Mouse (Mus musculus) limb, embryonic 11.5 days (tissue): ENCODE measurements around the gene Tmtc4. TPM values are rescaled to one million over a fixed set of nuclear protein-coding genes. Genes with fewer than 3 reads are reported as not detected.

ENCODE experiments used
- ATAC-seq: fragments of 200-750 bp; cut with Nextera tagmentation; 2 replicates; pipeline ENCODE4 v1.8.0; 2017; ENCODE audit warnings: low read depth; ENCODE audit not compliant: insufficient number of reproducible peaks, low FRiP score, low TSS enrichment
- DNase-seq: peaks from one replicate; pipeline ENCODE4 v3.0.0-alpha.2; 2015; ENCODE audit warnings: low spot score
- H3K27ac ChIP-seq: fragments of 300-500 bp; sonication (generic); replicated peaks from 2 replicates; pipeline ENCODE4 v1.5.1; 2014; ENCODE audit warnings: low read depth, mild to moderate bottlenecking, low read length
- H3K27me3 ChIP-seq: fragments of 300-500 bp; sonication (generic); 2 replicates; pipeline ENCODE4 v1.6.1; 2014; ENCODE audit warnings: mild to moderate bottlenecking, low read length, mixed read lengths; ENCODE audit not compliant: control insufficient read depth, insufficient read depth
- H3K36me3 ChIP-seq: fragments of 300-500 bp; sonication (generic); 2 replicates; pipeline ENCODE4 v1.6.1; 2014; ENCODE audit warnings: mild to moderate bottlenecking, low read length, moderate library complexity, mixed read lengths; ENCODE audit not compliant: control insufficient read depth, insufficient read depth
- H3K4me1 ChIP-seq: fragments of 300-500 bp; sonication (generic); 2 replicates; pipeline ENCODE4 v1.6.1; 2014; ENCODE audit warnings: low read length, mixed read lengths; ENCODE audit not compliant: control insufficient read depth, insufficient read depth
- H3K4me2 ChIP-seq: fragments of 300-500 bp; sonication (generic); 2 replicates; pipeline ENCODE4 v1.6.1; 2014; ENCODE audit warnings: low read depth, mild to moderate bottlenecking, moderate library complexity; ENCODE audit not compliant: severe bottlenecking
- H3K4me3 ChIP-seq: fragments of 300-500 bp; sonication (generic); 2 replicates; pipeline ENCODE4 v1.5.1; 2014; ENCODE audit warnings: low read depth, low read length
- H3K9ac ChIP-seq: fragments of 300-500 bp; sonication (generic); 2 replicates; pipeline ENCODE4 v1.6.1; 2014; ENCODE audit warnings: mild to moderate bottlenecking, low read length
- H3K9me3 ChIP-seq: fragments of 300-500 bp; sonication (generic); 2 replicates; pipeline ENCODE4 v1.6.1; 2016; ENCODE audit warnings: low read length; ENCODE audit not compliant: control insufficient read depth
- WGBS: fragments of 180-500 bp; shearing (Covaris S2); extraction: QIAGEN DNeasy Blood & Tissue Kit; methylation state at CpG from one replicate; pipeline ENCODE4 v1.1.7; 2014; 5-methylcytosine and 5-hydroxymethylcytosine counted together
- polyA plus RNA-seq: library from polyadenylated mRNA; unstranded; fragments of >200 nt; fragmentation: Nextera tagmentation; extraction: Ambion mirVana; gene quantifications from 2 replicates; pipeline ENCODE4 v1.2.1, GENCODE M21; 2014

Gene Tmtc4
- polyA plus RNA-seq, 1 experiment from 2014 or later, result 31.7 TPM

DNA sequence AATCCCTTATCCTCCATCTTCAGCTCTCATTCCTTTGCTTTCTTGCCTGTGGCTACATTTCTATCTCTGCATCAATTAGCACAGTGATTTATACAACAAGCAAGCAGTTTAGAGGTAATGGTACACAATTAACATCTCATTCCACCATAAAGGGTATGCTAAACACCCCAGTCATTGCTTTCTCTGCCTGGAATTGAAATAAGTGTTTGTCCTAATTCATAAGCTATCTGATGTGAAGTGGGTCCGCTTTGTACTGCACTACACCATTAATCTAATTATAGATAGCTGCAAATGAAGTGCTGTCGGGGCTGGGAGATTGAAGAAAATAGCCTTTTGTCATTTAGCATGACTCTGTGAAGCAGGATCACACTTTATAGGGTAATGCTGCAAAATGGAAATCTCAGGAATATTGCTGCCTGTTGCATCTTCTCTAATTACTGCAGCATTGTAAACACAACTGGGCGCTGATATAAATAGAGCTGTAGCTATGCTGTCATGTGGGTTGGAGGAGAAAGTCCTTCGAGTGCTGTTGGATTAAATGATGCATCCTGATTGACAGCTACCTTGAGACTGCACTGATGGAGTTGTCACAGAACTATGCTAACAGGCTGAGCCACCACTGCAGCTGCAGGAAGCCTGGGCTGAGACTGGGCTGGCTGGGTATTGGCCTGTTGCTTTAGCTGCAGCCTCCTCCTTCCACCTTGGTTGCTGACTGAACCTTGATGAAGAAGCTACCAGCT is 111.8 kb downstream of the Tmtc4 start:
- Histone ChIP-seq H3K27ac (no peak overlapping the region), H3K9me3 (no peaks in the 10 kb centered on the region), H3K36me3 (no peaks in the 10 kb centered on the region), H3K4me2 (no peak overlapping the region), H3K4me1 (0 out of 2 replicates have a peak, but pooled peaks cover 10% of the 10 kb centered on the region), H3K27me3 (no peaks in the 10 kb centered on the region), H3K4me3 (no peak overlapping the region), H3K9ac (no peak overlapping the region)
- DNase-seq (no peak), ATAC-seq (no peak)
- WGBS, result 50% methylated on average over 4 of the region's 4 CpGs

DNA sequence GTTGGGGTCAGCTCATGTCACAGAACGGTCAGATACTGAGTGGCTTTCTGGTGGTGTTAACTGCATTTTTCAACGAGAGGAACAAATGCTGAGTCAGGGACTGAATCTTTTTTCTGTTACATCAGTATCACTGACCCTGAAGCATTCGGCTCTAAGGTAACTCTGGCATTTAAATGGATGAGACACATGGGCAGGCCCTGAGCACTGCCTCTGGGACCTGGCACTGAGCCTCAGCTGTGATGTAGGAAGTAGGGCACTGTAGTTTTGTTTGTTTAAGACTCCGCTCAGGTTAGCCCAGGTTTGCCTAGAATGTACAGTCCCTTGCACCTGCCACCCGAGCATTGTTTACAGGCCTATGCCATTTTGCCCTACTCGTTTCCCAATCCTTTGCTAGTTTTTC is 114.0 kb downstream of the Tmtc4 start:
- H3K9me3 ChIP-seq, result no peaks in the 10 kb centered on the region
- H3K27me3 ChIP-seq, result no peaks in the 10 kb centered on the region
- H3K4me2 ChIP-seq, result no peak overlapping the region
- H3K9ac ChIP-seq, result no peak overlapping the region
- 68% methylated on average over 6 of the region's 6 CpGs for WGBS
- H3K27ac ChIP-seq, result no peak overlapping the region
- H3K4me1 ChIP-seq, result 0 out of 2 replicates have a peak, but pooled peaks cover 8% of the 10 kb centered on the region
- H3K36me3 ChIP-seq, result no peaks in the 10 kb centered on the region
- no peak for DNase-seq
- ATAC-seq, result no peak
- H3K4me3 ChIP-seq, result no peak overlapping the region

Other genes with a start within 250 kb of the Tmtc4 start
- 8.5 and 10.5 TPM in 2 replicates for gene Ggact, start 70.3 kb downstream of the Tmtc4 start, polyA plus RNA-seq